ENCODE assay signal across 8 mouse cellular contexts in the genomic region with DNA sequence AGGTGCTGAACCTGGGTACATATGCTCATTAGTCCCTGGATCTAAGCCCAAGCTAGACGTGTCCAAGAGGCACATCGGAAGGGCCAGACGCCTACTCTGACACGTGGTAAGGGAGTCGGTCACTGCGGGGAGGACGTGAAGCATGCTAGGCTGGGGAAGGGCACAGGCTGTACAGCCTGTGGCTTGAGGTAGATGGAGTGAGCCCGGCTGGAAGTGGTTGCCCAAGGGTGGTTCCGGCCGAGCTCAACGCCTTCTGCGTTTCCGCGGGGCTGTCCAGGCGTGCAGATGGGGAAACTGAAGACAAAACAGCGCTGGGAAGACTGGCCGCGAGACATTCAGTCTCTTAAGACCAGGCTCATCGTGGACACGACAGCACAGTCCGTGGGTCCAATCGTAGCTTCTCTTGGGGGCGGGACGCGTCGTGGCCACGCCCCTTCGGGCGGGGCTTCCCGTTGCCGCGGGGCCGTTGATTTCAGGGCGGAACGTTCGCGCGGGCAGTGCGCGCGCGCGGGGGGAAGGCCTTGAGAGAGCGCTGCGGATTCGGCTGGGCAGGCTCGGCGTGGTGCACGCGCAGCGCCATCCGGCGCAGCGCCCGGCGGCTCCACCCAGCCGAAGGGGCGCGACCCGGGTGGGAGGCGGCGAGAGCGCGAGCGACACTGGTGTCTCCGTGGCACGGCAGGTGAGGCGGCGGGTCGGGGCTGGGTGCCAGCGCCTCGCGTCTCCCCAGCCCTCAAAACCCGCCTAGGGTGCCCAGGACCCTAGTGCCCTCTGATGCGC. TPM values are rescaled to one million over a fixed set of nuclear protein-coding genes. Genes with fewer than 3 reads are reported as not detected.
A peak's percentile ranks its signal among the peaks of the same experiment; 100 is the strongest.
DNase-seq lines count a peak whose midpoint lies in the region; ATAC-seq and TF ChIP-seq lines count a peak whose summit lies in the region.

No protein-coding gene starts in this region.

- H3K9ac ChIP-seq in MEL (ENCODE audit: control insufficient read depth, low read depth, low read length, poor library complexity, severe bottlenecking): peak overlapping the region; percentile 86
- peak overlapping the region; percentile 66 for H3K9ac ChIP-seq in lung, postnatal 0 days (replicated peaks; ENCODE audit: low read depth)

- under 1% methylated on average over 54 of the region's 75 CpGs for WGBS in cerebellum, adult 2 months
- under 1% methylated on average over 75 of the region's 75 CpGs for WGBS in hindbrain, embryonic 10.5 days
- WGBS in lung, postnatal 0 days: under 1% methylated on average over 58 of the region's 75 CpGs

- TF ChIP-seq POLR2A in MEL (IDR thresholded peaks at IDR 0.05; ENCODE audit: control insufficient read depth in 1 of 2, insufficient read depth in 1 of 2, low read depth in 1 of 2, low read length in 2 of 2, poor library complexity in 1 of 2): peak; percentile 69 to 96
- peak; percentile 60 for TF ChIP-seq POLR2A in cerebellum, adult 2 months (IDR thresholded peaks at IDR 0.05; ENCODE audit: borderline replicate concordance, insufficient read depth, low read length)

- H3K36me3 ChIP-seq in MEL (ENCODE audit: control insufficient read depth in 1 of 2, insufficient read depth in 2 of 2, low read length in 2 of 2): peaks cover 0 to 14% of the 10 kb centered on the region in 2 experiments; a peak in 2 of 4 replicates
- H3K36me3 ChIP-seq in hindbrain, embryonic 10.5 days: no peaks in the 10 kb centered on the region
- H3K36me3 ChIP-seq in lung, postnatal 0 days (ENCODE audit: insufficient read depth, low read length): no peaks in the 10 kb centered on the region

- peak; percentile 96 for DNase-seq in MEL (ENCODE audit: low read depth, low spot score)
- peak; percentile 96 to 99 for DNase-seq in cerebellum, adult 2 months
- peak; percentile 98 for DNase-seq in forelimb bud, embryonic 11.5 days (ENCODE audit: low read depth, low spot score)
- peak; percentile 97 for DNase-seq in hindbrain, embryonic 10.5 days (ENCODE audit: low spot score)
- peak; percentile 97 for DNase-seq in layer of hippocampus, adult 9-11 months
- DNase-seq in lung, postnatal 0 days (ENCODE audit: low spot score): peak; percentile 96
- DNase-seq in ovary, postnatal 14 days (ENCODE audit: low spot score): peak; percentile 98
- DNase-seq in thymus, postnatal 14 days: peak; percentile 98

- peak overlapping the region; percentile 94 for H3K4me3 ChIP-seq in MEL (ENCODE audit: control insufficient read depth in 1 of 2, insufficient read depth in 1 of 2, low read depth in 2 of 2, low read length in 2 of 2)
- peak overlapping the region; percentile 64 for H3K4me3 ChIP-seq in cerebellum, adult 2 months (replicated peaks; ENCODE audit: insufficient read depth, low read depth, low read length)
- peak overlapping the region; percentile 84 for H3K4me3 ChIP-seq in hindbrain, embryonic 10.5 days
- H3K4me3 ChIP-seq in lung, postnatal 0 days (ENCODE audit: low read depth, low read length): peak overlapping the region; percentile 64

- ATAC-seq in lung, postnatal 0 days: peak; percentile 97

- TF ChIP-seq CTCF in MEL (IDR thresholded peaks at IDR 0.05 in 2 of 3, conservative IDR thresholded peaks at IDR 0.05 in 1 of 3; ENCODE audit: control insufficient read depth in 1 of 3, insufficient read depth in 1 of 3, low read depth in 2 of 3, low read length in 3 of 3, poor library complexity in 1 of 3, severe bottlenecking in 1 of 3): no peak
- no peak for TF ChIP-seq CTCF in cerebellum, adult 2 months (IDR thresholded peaks at IDR 0.05; ENCODE audit: borderline replicate concordance, insufficient read depth, low read depth, low read length)
- no peak for TF ChIP-seq CTCF in lung, postnatal 0 days (IDR thresholded peaks at IDR 0.05)

- no peaks in the 10 kb centered on the region for H3K9me3 ChIP-seq in MEL (replicated peaks; ENCODE audit: insufficient read depth, low read length)
- no peaks in the 10 kb centered on the region for H3K9me3 ChIP-seq in hindbrain, embryonic 10.5 days
- no peaks in the 10 kb centered on the region for H3K9me3 ChIP-seq in lung, postnatal 0 days (ENCODE audit: low read length)

- H3K4me1 ChIP-seq in MEL (ENCODE audit: control insufficient read depth in 1 of 2, insufficient read depth in 2 of 2, low read length in 2 of 2): peaks cover 0 to 18% of the 10 kb centered on the region in 2 experiments; a peak in 2 of 4 replicates
- H3K4me1 ChIP-seq in cerebellum, adult 2 months (ENCODE audit: control insufficient read depth, insufficient read depth, low read length): peaks cover 2% of the 10 kb centered on the region; the same call in 1 of the 2 replicates
- H3K4me1 ChIP-seq in hindbrain, embryonic 10.5 days (replicated peaks): peaks cover 38% of the 10 kb centered on the region
- peaks cover 18% of the 10 kb centered on the region; the same call in 1 of the 2 replicates for H3K4me1 ChIP-seq in lung, postnatal 0 days (ENCODE audit: insufficient read depth, low read depth, low read length)

- no peak for TF ChIP-seq RAD21 in MEL (IDR thresholded peaks at IDR 0.05; ENCODE audit: low read depth, low read length)

- TF ChIP-seq EP300 in MEL (IDR thresholded peaks at IDR 0.05; ENCODE audit: low read depth in 1 of 2, low read length in 2 of 2): peak in 1 of 2 experiments; percentile 40; a peak in 1 of 4 replicates
- no peak for TF ChIP-seq EP300 in lung, postnatal 0 days (IDR thresholded peaks at IDR 0.05)

- H3K27me3 ChIP-seq in MEL (ENCODE audit: control insufficient read depth in 1 of 2, insufficient read depth in 2 of 2, low read length in 2 of 2): no peaks in the 10 kb centered on the region
- no peaks in the 10 kb centered on the region for H3K27me3 ChIP-seq in cerebellum, adult 2 months (ENCODE audit: control insufficient read depth, insufficient read depth, low read length)
- peaks cover 18% of the 10 kb centered on the region for H3K27me3 ChIP-seq in hindbrain, embryonic 10.5 days (ENCODE audit: insufficient read depth, poor library complexity, severe bottlenecking)
- no peaks in the 10 kb centered on the region for H3K27me3 ChIP-seq in lung, postnatal 0 days (replicated peaks; ENCODE audit: insufficient read depth, low read length)

- H3K79me2 ChIP-seq in MEL (ENCODE audit: control insufficient read depth, insufficient read depth, low read length, poor library complexity): peaks cover 8% of the 10 kb centered on the region; the same call in 1 of the 2 replicates

- H3K4me2 ChIP-seq in lung, postnatal 0 days (replicated peaks; ENCODE audit: low read depth, low read length): peak overlapping the region; percentile 88

- H3K27ac ChIP-seq in MEL (ENCODE audit: control insufficient read depth, low read depth, low read length): peak overlapping the region; percentile 43
- no peak overlapping the region; the same call in 1 of the 2 replicates for H3K27ac ChIP-seq in cerebellum, adult 2 months (ENCODE audit: insufficient read depth, low read length)
- H3K27ac ChIP-seq in hindbrain, embryonic 10.5 days: peak overlapping the region; percentile 92
- peak overlapping the region; percentile 86 for H3K27ac ChIP-seq in lung, postnatal 0 days (ENCODE audit: low read length)

TF ChIP-seq in MEL, 35 proteins besides CTCF, POLR2A, EP300 and RAD21 (continues in another document):
- 0 out of 2 replicates have a peak, but pooled peaks have one; percentile 77 for TF ChIP-seq E2F4 (IDR thresholded peaks at IDR 0.05; ENCODE audit: borderline replicate concordance, low read depth, low read length)
- TF ChIP-seq CHD1 (IDR thresholded peaks at IDR 0.05; ENCODE audit: low read depth, low read length): no peak
- peak; percentile 86 for TF ChIP-seq POLR2AphosphoS2 (IDR thresholded peaks at IDR 0.05; ENCODE audit: low read length)
- no peak; the same call in 1 of the 2 replicates for TF ChIP-seq ETS1 (IDR thresholded peaks at IDR 0.05; ENCODE audit: low read depth, low read length)
- no peak for TF ChIP-seq BHLHE40 (IDR thresholded peaks at IDR 0.05; ENCODE audit: borderline replicate concordance, low read depth, low read length)
- peak; percentile 86 for TF ChIP-seq HCFC1 (IDR thresholded peaks at IDR 0.05; ENCODE audit: low read depth, low read length)
- TF ChIP-seq ZMIZ1 (IDR thresholded peaks at IDR 0.05; ENCODE audit: low read depth, low read length): peak; percentile 60; the same call in 1 of the 2 replicates
- TF ChIP-seq ZNF384 (IDR thresholded peaks at IDR 0.05; ENCODE audit: low read depth, low read length): 0 out of 2 replicates have a peak, but pooled peaks have one; percentile 8
- TF ChIP-seq TAL1 (IDR thresholded peaks at IDR 0.05; ENCODE audit: low read length): no peak
- TF ChIP-seq CHD2 (IDR thresholded peaks at IDR 0.05; ENCODE audit: low read length): no peak
- no peak for TF ChIP-seq GABPA (IDR thresholded peaks at IDR 0.05; ENCODE audit: low read depth, low read length)
- TF ChIP-seq TBP (IDR thresholded peaks at IDR 0.05; ENCODE audit: low read depth, low read length): peak; percentile 87
- TF ChIP-seq JUND (IDR thresholded peaks at IDR 0.05; ENCODE audit: low read depth, low read length): no peak
- no peak for TF ChIP-seq MYB (IDR thresholded peaks at IDR 0.05; ENCODE audit: low read depth, low read length)
- peak; percentile 95 for TF ChIP-seq MXI1 (IDR thresholded peaks at IDR 0.05; ENCODE audit: low read depth, low read length)

RNA-seq across cellular contexts. Expression of gene Fam118a, which starts 8.0 kb away (rescaled TPM):
- 11.7 and 13.3 TPM in 2 replicates for total RNA-seq in MEL (2012; rRNA removed)
- polyA plus RNA-seq in MEL (2012; ENCODE audit: insufficient read depth in 1 of 2, insufficient read length in 2 of 2, low read depth in 1 of 2, low replicate concordance in 2 of 2, missing spikeins in 1 of 2): 10 to 100 TPM in 1 of 2 experiments, not detected in 1; 12.9 TPM
- 17.1 and 17.4 TPM in 2 replicates for polyA plus RNA-seq in cerebellum, adult 2 months (2012; rRNA removed)
- 29.6 and 37.2 TPM in 2 replicates for polyA plus RNA-seq in hindbrain, embryonic 10.5 days (2016; fragmentation: Nextera tagmentation; extraction: Ambion mirVana)
- polyA plus RNA-seq in lung, postnatal 0 days (2015; fragmentation: Nextera tagmentation; extraction: Ambion mirVana): 18.2 and 18.9 TPM in 2 replicates

RNA-seq across cellular contexts. Expression of gene Upk3a, which starts 19.8 kb away (rescaled TPM):
- total RNA-seq in MEL (2012; rRNA removed): not detected in 2 replicates
- polyA plus RNA-seq in MEL (2012; ENCODE audit: insufficient read depth in 1 of 2, insufficient read length in 2 of 2, low read depth in 1 of 2, low replicate concordance in 2 of 2, missing spikeins in 1 of 2): not detected
- 0.20 and 0.22 TPM in 2 replicates for polyA plus RNA-seq in cerebellum, adult 2 months (2012; rRNA removed)
- polyA plus RNA-seq in hindbrain, embryonic 10.5 days (2016; fragmentation: Nextera tagmentation; extraction: Ambion mirVana): 0.15 and 0.47 TPM in 2 replicates
- 33.6 and 41.0 TPM in 2 replicates for polyA plus RNA-seq in lung, postnatal 0 days (2015; fragmentation: Nextera tagmentation; extraction: Ambion mirVana)

RNA-seq across cellular contexts. Expression of gene 5031439G07Rik, which starts 48.4 kb away (rescaled TPM):
- total RNA-seq in MEL (2012; rRNA removed): 16.7 and 19.6 TPM in 2 replicates
- 10 to 100 TPM in 1 of 2 experiments, not detected in 1; 61.0 TPM for polyA plus RNA-seq in MEL (2012; ENCODE audit: insufficient read depth in 1 of 2, insufficient read length in 2 of 2, low read depth in 1 of 2, low replicate concordance in 2 of 2, missing spikeins in 1 of 2)
- polyA plus RNA-seq in cerebellum, adult 2 months (2012; rRNA removed): 100 and 116 TPM in 2 replicates
- 11.2 and 12.1 TPM in 2 replicates for polyA plus RNA-seq in hindbrain, embryonic 10.5 days (2016; fragmentation: Nextera tagmentation; extraction: Ambion mirVana)
- 4.3 and 4.6 TPM in 2 replicates for polyA plus RNA-seq in lung, postnatal 0 days (2015; fragmentation: Nextera tagmentation; extraction: Ambion mirVana)

Comparison
In these comparisons a context has a peak if more than half of its experiments do, and no peak if none do; other contexts are left out.
1. RNA of gene Upk3a, which starts 19.8 kb away (polyA plus RNA-seq): 33.6 to 41.0 TPM in lung, postnatal 0 days; 0.15 to 0.47 TPM in hindbrain, embryonic 10.5 days, 0.20 to 0.22 TPM in cerebellum, adult 2 months and not detected in MEL; every median in the first group is over 10 times any median in the second.
2. Peak in every context shown above with its lines, with median percentiles within 50 percentile points of each other: DNase-seq and H3K4me3 ChIP-seq.